Mouse (Mus musculus) forebrain, embryonic 12.5 days (tissue): ENCODE data around the gene Wbp1. TPM values are rescaled to one million over a fixed set of nuclear protein-coding genes. Genes with fewer than 3 reads are reported as not detected.

Source experiments
- ATAC-seq: fragments of 200-750 bp; cut with Nextera tagmentation; 2 replicates; pipeline ENCODE4 v1.8.0; 2017; ENCODE audit warnings: moderate TSS enrichment; ENCODE audit not compliant: low FRiP score
- H3K27ac ChIP-seq: fragments of 300-500 bp; sonication (generic); 2 replicates; pipeline ENCODE4 v1.5.1; 2016; ENCODE audit warnings: mild to moderate bottlenecking
- H3K27me3 ChIP-seq: fragments of 300-500 bp; sonication (generic); 2 replicates; pipeline ENCODE4 v1.6.1; 2016; ENCODE audit warnings: mild to moderate bottlenecking
- H3K36me3 ChIP-seq: fragments of 300-500 bp; sonication (generic); replicated peaks from 2 replicates; pipeline ENCODE4 v1.6.1; 2016; ENCODE audit warnings: mild to moderate bottlenecking
- H3K4me1 ChIP-seq: fragments of 300-500 bp; sonication (generic); 2 replicates; pipeline ENCODE4 v1.6.1; 2016
- H3K4me2 ChIP-seq: fragments of 300-500 bp; sonication (generic); 2 replicates; pipeline ENCODE4 v1.6.1; 2016; ENCODE audit warnings: mild to moderate bottlenecking, moderate library complexity
- H3K4me3 ChIP-seq: fragments of 300-500 bp; sonication (generic); replicated peaks from 2 replicates; pipeline ENCODE4 v1.5.1; 2016; ENCODE audit warnings: mild to moderate bottlenecking
- H3K9ac ChIP-seq: fragments of 300-500 bp; sonication (generic); 2 replicates; pipeline ENCODE4 v1.6.1; 2016; ENCODE audit warnings: mild to moderate bottlenecking
- H3K9me3 ChIP-seq: fragments of 300-500 bp; sonication (generic); 2 replicates; pipeline ENCODE4 v1.6.1; 2016
- WGBS: fragments of 180-500 bp; shearing (Covaris S2); methylation state at CpG from one replicate; pipeline ENCODE4 v1.1.7; 2016; 5-methylcytosine and 5-hydroxymethylcytosine counted together
- microRNA counts: library from miRNA; unstranded; fragments of <30 nt; microRNA quantifications from one replicate; lab custom pipeline; 2017
- microRNA-seq: library from miRNA; unstranded; fragments of <30 nt; microRNA quantifications from one replicate; pipeline ENCODE4, GENCODE M21; 2017
- polyA plus RNA-seq: library from polyadenylated mRNA; unstranded; fragments of >200 nt; fragmentation: Nextera tagmentation; extraction: Ambion mirVana; gene quantifications from 2 replicates; pipeline ENCODE4 v1.2.1, GENCODE M21; 2016

Gene Wbp1
- polyA plus RNA-seq, 1 experiment from 2014 or later = 202 TPM

DNA sequence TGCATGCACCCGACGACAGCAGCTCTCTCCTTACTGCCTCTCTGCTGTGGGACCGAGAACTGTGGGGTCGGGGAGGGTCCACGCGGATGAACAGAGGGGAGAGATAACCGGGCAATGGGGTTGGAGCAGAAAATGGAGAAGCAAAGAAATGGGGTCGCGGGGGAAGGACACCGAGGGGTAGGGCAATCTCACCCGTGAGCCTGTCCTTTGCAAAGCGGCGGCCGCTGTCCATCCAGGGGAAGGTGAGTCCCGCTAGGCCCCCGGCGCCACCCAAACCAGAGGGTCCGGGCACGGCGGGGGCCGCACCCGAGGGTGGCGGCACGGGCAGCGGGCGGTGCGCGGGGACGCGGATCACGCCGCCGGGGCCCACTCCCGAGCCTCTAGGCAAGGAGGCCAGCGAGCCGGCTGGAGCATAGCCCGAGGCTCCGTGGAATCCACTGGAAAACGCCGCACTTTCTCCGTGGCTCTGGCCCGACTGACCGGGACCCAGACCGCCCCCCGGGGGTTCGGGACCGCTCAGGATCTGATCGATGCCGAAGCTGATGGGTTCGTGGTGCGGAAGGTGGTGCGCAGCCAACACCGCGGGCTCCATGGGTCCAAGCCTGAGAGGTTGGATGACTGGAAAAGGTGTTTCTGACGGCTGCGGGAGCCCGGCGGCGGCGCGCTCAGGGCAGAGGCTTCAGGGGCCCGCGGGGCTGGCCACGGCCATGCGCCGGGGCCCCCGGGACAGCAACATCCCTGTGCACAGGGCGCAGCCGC is 51.7 kb downstream of the Wbp1 start:
- H3K4me3 ChIP-seq = peak overlapping the region; percentile 31
- H3K27ac ChIP-seq = no peak overlapping the region
- WGBS = under 1% methylated on average over 43 of the region's 69 CpGs
- no peaks in the 10 kb centered on the region for H3K36me3 ChIP-seq
- peak overlapping the region; percentile 39 for H3K4me2 ChIP-seq
- ATAC-seq = no peak
- no peak overlapping the region for H3K9ac ChIP-seq
- H3K4me1 ChIP-seq = peaks cover 26% of the 10 kb centered on the region
- H3K9me3 ChIP-seq = no peaks in the 10 kb centered on the region
- H3K27me3 ChIP-seq = peaks cover 100% of the 10 kb centered on the region

MicroRNAs encoded within 50 kb of the gene (microRNA counts, 519-probe panel; counts per million panel counts)
- microRNA mmu-miR-3470a+mmu-miR-3470b (lab: Ali Mortazavi, UCI) = not detected

Small RNA genes within 50 kb of the gene (microRNA-seq; reads per million reads assigned to microRNA genes)
- gene Mir3470a = not detected

Other genes with a start within 250 kb of the Wbp1 start
- 4.6 and 5.9 TPM in 2 replicates for gene Sema4f, start 181.8 kb downstream of the Wbp1 start, polyA plus RNA-seq
- gene M1ap, start 174.7 kb downstream of the Wbp1 start, polyA plus RNA-seq = not detected in 2 replicates
- 4.9 and 5.4 TPM in 2 replicates for gene Dok1, start 88.1 kb downstream of the Wbp1 start, polyA plus RNA-seq
- 6.2 and 8.0 TPM in 2 replicates for gene Loxl3, start 87.4 kb downstream of the Wbp1 start, polyA plus RNA-seq
- 137 and 142 TPM in 2 replicates for gene Aup1, start 67.0 kb downstream of the Wbp1 start, polyA plus RNA-seq
- gene Htra2, start 66.3 kb downstream of the Wbp1 start, polyA plus RNA-seq = 64.3 and 65.9 TPM in 2 replicates
- 0.63 and 0.88 TPM in 2 replicates for gene Dqx1, start 63.7 kb downstream of the Wbp1 start, polyA plus RNA-seq
- gene Tlx2, start 51.3 kb downstream of the Wbp1 start, polyA plus RNA-seq = not detected in 2 replicates
- gene Pcgf1, start 43.7 kb downstream of the Wbp1 start, polyA plus RNA-seq = 36.3 and 37.0 TPM in 2 replicates
- gene Lbx2, start 35.2 kb downstream of the Wbp1 start, polyA plus RNA-seq = 0.27 TPM in 1 of 2 replicates, not detected in the other
- gene Ccdc142, start 20.0 kb downstream of the Wbp1 start, polyA plus RNA-seq = 2.6 and 3.4 TPM in 2 replicates
- 3.4 and 3.7 TPM in 2 replicates for gene Gm42688, start 19.9 kb downstream of the Wbp1 start, polyA plus RNA-seq
- 117 TPM in 2 replicates for gene Mrpl53, start 12.5 kb downstream of the Wbp1 start, polyA plus RNA-seq
- gene Mogs, start 6.1 kb downstream of the Wbp1 start, polyA plus RNA-seq = 37.4 and 38.6 TPM in 2 replicates
- gene Ino80b, start 3.9 kb upstream of the Wbp1 start, polyA plus RNA-seq = 19.0 and 20.6 TPM in 2 replicates
- gene Rtkn, start 13.9 kb upstream of the Wbp1 start, polyA plus RNA-seq = 19.9 and 20.1 TPM in 2 replicates
- 12.5 and 15.4 TPM in 2 replicates for gene Wdr54, start 34.8 kb upstream of the Wbp1 start, polyA plus RNA-seq
- 1.8 and 2.7 TPM in 2 replicates for gene 1700003E16Rik, start 34.8 kb upstream of the Wbp1 start, polyA plus RNA-seq
- 128 and 137 TPM in 2 replicates for gene Dctn1, start 44.4 kb upstream of the Wbp1 start, polyA plus RNA-seq
- 0.12 and 0.24 TPM in 2 replicates for gene Slc4a5, start 98.3 kb upstream of the Wbp1 start, polyA plus RNA-seq
- 35.8 and 37.4 TPM in 2 replicates for gene Mthfd2, start 204.3 kb upstream of the Wbp1 start, polyA plus RNA-seq
- 56.3 and 57.3 TPM in 2 replicates for gene Mob1a, start 204.5 kb upstream of the Wbp1 start, polyA plus RNA-seq
- gene Bola3, start 227.6 kb upstream of the Wbp1 start, polyA plus RNA-seq = 106 and 109 TPM in 2 replicates